Mouse (Mus musculus) liver, adult 2 months (tissue): ENCODE data around the gene Krtap9-3.

Source experiments
- CTCF ChIP-seq: fragments of 200-500 bp; IDR thresholded peaks from 2 replicates; pipeline ENCODE4 v1.5.1; 2011; ENCODE audit warnings: low read depth, low read length, control low read depth
- POLR2A ChIP-seq: fragments of 200-500 bp; IDR thresholded peaks from 2 replicates; pipeline ENCODE4 v1.6.1; 2011; ENCODE audit warnings: low read length, control low read depth; ENCODE audit not compliant: insufficient read depth; ENCODE audit errors: extremely low read depth

- TF ChIP-seq CTCF, result no peak
- no peak for TF ChIP-seq POLR2A
Observed at GRCm38 (mm10) chr11:99581564-99581963, 16.3 kb downstream of the Krtap9-3 start.
